Mouse (Mus musculus) stomach, embryonic 14.5 days (tissue): ENCODE data around the gene Creb5. TPM values are rescaled to one million over a fixed set of nuclear protein-coding genes. Genes with fewer than 3 reads are reported as not detected.

Experiments used
- ATAC-seq: fragments of 200-750 bp; cut with Nextera tagmentation; 2 replicates; pipeline ENCODE4 v1.8.0; 2017; ENCODE audit warnings: low read depth, moderate TSS enrichment; ENCODE audit not compliant: insufficient number of reproducible peaks, insufficient read depth, low FRiP score
- H3K27ac ChIP-seq: fragments of 300-500 bp; sonication (generic); 2 replicates; pipeline ENCODE4 v1.5.1; 2014; ENCODE audit warnings: mild to moderate bottlenecking, low read length, moderate library complexity, mixed read lengths
- H3K27me3 ChIP-seq: fragments of 300-500 bp; sonication (generic); 2 replicates; pipeline ENCODE4 v1.6.1; 2014; ENCODE audit warnings: low read length, control low read depth, mixed read lengths; ENCODE audit not compliant: control insufficient read depth, insufficient read depth
- H3K36me3 ChIP-seq: fragments of 300-500 bp; sonication (generic); 2 replicates; pipeline ENCODE4 v1.6.1; 2014; ENCODE audit warnings: mild to moderate bottlenecking, control low read depth, low read length, moderate library complexity, mixed read lengths; ENCODE audit not compliant: control insufficient read depth, insufficient read depth
- H3K4me1 ChIP-seq: fragments of 300-500 bp; sonication (generic); 2 replicates; pipeline ENCODE4 v1.6.1; 2014; ENCODE audit warnings: low read length, control low read depth, mixed read lengths; ENCODE audit not compliant: control insufficient read depth, insufficient read depth
- H3K4me2 ChIP-seq: fragments of 300-500 bp; sonication (generic); replicated peaks from 2 replicates; pipeline ENCODE4 v1.6.1; 2014; ENCODE audit warnings: low read depth, low read length, control low read depth
- H3K4me3 ChIP-seq: fragments of 300-500 bp; sonication (generic); 2 replicates; pipeline ENCODE4 v1.5.1; 2014; ENCODE audit warnings: low read depth, low read length, control low read depth
- H3K9ac ChIP-seq: fragments of 300-500 bp; sonication (generic); replicated peaks from 2 replicates; pipeline ENCODE4 v1.6.1; 2014; ENCODE audit warnings: low read depth, mild to moderate bottlenecking, control low read depth, low read length, moderate library complexity, mixed read lengths
- H3K9me3 ChIP-seq: fragments of 300-500 bp; sonication (generic); 2 replicates; pipeline ENCODE4 v1.6.1; 2016; ENCODE audit warnings: low read depth, low read length, control low read depth; ENCODE audit not compliant: control insufficient read depth
- WGBS: fragments of 180-500 bp; shearing (Covaris S2); extraction: QIAGEN DNeasy Blood & Tissue Kit; methylation state at CpG from one replicate; pipeline ENCODE4 v1.1.7; 2014; 5-methylcytosine and 5-hydroxymethylcytosine counted together
- polyA plus RNA-seq: library from polyadenylated mRNA; unstranded; fragments of >200 nt; fragmentation: Nextera tagmentation; extraction: Ambion mirVana; gene quantifications from 2 replicates; pipeline ENCODE4 v1.2.1, GENCODE M21; 2014

Gene Creb5
- polyA plus RNA-seq, 1 experiment from 2014 or later = 10.2 TPM

DNA sequence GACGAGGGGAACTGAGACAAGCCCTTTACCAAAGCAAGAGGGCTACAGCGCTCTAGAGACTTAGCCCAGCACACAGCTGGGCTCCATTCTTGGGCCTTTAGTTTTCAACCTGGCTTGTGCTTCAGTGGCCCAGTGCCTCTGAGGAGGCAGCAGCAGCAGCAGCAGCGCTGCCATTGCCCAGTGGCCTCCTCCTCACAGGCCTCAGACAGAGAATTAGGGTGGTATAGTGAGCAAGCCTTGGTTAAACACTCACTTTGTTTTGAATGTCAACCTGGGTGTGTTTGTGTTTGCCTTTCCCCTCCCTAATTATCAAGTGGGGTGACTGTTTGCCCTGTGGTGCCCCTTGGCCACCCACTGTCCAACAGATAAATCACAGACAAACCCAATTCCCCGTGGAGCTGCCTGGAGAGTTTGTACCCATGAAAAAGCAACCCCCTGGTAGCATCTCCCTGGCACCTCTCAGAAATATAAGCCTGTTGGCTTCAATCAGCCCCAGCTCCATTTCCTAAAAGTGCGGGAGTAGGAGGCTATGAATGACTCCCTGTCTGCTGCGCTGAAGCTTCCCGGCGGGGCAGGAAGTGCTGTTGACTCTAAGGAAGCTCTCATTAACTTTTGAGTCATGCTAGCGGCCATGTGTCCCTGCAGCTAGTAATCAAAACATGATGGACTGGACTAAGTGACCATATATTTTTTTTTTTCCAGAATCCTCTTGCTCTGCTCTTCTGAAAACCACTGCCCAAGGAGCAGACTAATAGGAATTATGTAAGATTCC is 328.6 kb downstream of the Creb5 start:
- Histone ChIP-seq H3K27ac (no peak overlapping the region), H3K9me3 (no peaks in the 10 kb centered on the region), H3K27me3 (no peaks in the 10 kb centered on the region), H3K4me2 (no peak overlapping the region), H3K36me3 (no peaks in the 10 kb centered on the region), H3K4me3 (no peak overlapping the region), H3K9ac (no peak overlapping the region), H3K4me1 (0 out of 2 replicates have a peak, but pooled peaks cover 5% of the 10 kb centered on the region)
- 45% methylated on average over 9 of the region's 9 CpGs for WGBS
- no peak for ATAC-seq

DNA sequence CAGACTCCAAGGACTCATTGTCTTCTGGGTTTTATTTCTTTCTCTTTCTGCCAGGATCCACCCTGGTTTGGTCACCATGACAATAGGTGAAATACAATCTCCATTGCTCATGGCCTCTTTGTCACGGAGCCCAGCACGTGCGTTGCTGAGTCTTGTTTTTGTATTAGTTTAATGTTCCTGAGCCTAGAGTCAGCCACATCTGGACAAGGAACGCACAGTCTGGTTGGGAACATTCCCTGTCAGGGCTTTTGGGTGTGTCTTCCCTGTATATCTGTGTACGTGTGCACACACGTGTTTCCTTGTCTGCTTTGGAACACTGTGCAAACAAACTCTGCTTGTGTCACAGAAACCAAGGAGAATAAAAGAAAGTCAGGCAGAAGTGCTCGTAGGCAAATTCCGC is 331.1 kb downstream of the Creb5 start:
- WGBS = 69% methylated on average over 8 of the region's 8 CpGs
- H3K4me2 ChIP-seq = no peak overlapping the region
- no peak for ATAC-seq
- 0 out of 2 replicates have a peak, but pooled peaks cover 5% of the 10 kb centered on the region for H3K4me1 ChIP-seq
- H3K9me3 ChIP-seq = no peaks in the 10 kb centered on the region
- H3K27me3 ChIP-seq = no peaks in the 10 kb centered on the region
- no peak overlapping the region for H3K9ac ChIP-seq
- H3K27ac ChIP-seq = no peak overlapping the region
- no peaks in the 10 kb centered on the region for H3K36me3 ChIP-seq
- H3K4me3 ChIP-seq = no peak overlapping the region

DNA sequence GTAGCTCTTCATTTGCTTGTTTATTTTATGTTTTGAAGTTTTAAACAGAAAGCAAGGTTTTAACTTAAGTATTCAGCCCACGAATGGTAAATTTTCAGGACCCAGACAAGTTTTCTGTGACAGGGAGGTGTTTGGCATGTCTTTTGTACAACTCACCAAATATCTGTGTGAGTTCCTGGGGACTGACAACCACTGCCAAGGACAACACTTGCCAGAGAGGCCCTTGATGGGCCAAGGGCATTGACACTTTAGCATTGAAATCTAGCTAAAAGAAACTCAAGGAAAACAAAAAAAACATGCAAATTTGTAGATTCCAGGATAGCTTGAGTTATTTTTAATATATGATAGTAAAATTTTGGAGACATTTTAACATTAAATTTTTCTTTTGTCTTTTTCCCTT is 332.6 kb downstream of the Creb5 start:
- Histone ChIP-seq H3K9ac (no peak overlapping the region), H3K4me1 (0 out of 2 replicates have a peak, but pooled peaks cover 5% of the 10 kb centered on the region), H3K4me3 (no peak overlapping the region), H3K36me3 (no peaks in the 10 kb centered on the region), H3K27ac (no peak overlapping the region), H3K9me3 (no peaks in the 10 kb centered on the region), H3K27me3 (no peaks in the 10 kb centered on the region), H3K4me2 (no peak overlapping the region)
- ATAC-seq = no peak
- 67% methylated on average over 1 of the region's 1 CpGs for WGBS

DNA sequence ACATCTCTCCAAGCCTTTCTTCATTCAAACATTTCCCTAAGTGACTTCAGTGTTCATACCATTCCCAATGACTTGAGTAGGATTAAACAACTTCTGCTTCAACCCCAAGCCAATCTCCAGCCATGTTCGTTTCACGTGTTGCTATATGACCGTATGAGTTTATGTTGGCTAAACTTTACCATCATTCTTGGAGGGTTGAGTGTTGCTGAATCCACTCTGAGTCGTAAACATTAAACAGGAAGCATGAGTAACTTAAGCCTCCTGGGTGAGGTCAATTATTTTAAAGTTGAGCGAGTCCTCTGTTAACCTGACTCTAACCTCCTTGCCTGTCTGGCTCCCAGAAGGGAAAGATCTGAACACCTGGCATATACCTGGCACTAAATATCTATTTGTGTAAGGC is 334.2 kb downstream of the Creb5 start:
- H3K9me3 ChIP-seq = no peaks in the 10 kb centered on the region
- whole genome bisulfite sequencing = 56% methylated on average over 5 of the region's 5 CpGs
- no peaks in the 10 kb centered on the region for H3K4me1 ChIP-seq
- H3K4me3 ChIP-seq = no peak overlapping the region
- ATAC-seq = no peak
- H3K27me3 ChIP-seq = no peaks in the 10 kb centered on the region
- H3K4me2 ChIP-seq = no peak overlapping the region
- no peak overlapping the region for H3K27ac ChIP-seq
- H3K9ac ChIP-seq = no peak overlapping the region
- no peaks in the 10 kb centered on the region for H3K36me3 ChIP-seq

DNA sequence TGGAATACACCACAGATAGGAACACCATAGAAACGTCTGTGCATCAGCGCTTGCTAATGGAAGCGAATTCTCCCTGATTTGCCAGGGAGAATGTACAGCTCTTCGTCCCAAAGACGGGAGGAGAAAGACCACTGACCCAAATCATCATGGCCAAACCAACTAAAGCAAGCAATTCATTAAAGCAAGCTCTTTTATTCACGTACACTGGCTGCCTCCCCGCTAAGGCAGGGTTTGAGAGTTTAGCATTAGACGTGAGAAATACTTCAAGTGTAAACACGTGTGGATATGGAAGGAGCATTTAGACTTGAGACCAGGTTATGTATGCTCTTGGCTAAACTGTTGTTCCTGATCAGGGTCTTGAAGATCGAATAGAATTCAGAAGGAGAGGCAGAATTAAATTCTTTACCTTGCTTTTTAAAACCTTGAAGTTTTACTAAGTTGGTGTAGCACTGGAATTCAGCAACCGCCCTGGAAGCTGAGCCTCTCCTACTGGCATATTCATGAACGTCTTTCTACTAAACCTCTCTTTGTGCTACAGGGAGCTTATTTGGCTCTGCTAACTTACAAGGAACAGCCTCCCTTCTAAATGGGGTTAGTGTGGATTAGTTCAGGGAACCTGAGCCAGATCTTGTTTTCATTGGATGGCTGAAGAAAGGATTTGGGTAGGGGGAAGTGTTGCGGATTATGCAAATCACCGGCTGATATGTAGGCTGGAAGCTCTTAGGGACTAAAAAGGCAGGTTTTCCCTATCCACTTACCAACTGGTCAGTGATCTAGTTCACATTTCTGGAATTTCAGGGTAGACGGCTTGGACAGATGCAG is 337.6 kb downstream of the Creb5 start:
- Histone ChIP-seq H3K9ac (no peak overlapping the region), H3K36me3 (no peaks in the 10 kb centered on the region), H3K4me2 (no peak overlapping the region), H3K27me3 (no peaks in the 10 kb centered on the region), H3K4me1 (no peaks in the 10 kb centered on the region), H3K9me3 (no peaks in the 10 kb centered on the region), H3K27ac (no peak overlapping the region), H3K4me3 (no peak overlapping the region)
- 62% methylated on average over 15 of the region's 15 CpGs for WGBS
- ATAC-seq = no peak

DNA sequence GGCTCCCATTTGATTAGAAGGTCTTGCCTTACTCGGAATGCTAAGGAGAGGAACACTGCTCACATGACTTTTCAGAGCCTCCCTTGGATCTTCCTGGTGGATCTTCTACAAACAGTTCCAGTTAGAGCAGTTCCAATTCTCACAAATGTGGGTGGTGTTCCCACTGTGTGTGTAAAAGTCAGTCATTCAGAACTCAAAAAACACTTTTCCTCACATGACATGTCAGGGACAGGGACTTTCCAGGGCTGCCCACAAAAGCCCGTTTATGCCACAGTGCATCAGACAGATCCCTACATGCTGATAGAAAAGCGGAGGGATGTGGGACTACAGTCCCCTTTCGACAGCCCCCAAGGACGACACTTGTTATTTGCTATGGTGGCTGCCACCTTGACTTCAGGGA is 339.0 kb downstream of the Creb5 start:
- Histone ChIP-seq H3K4me2 (no peak overlapping the region), H3K27ac (no peak overlapping the region), H3K27me3 (no peaks in the 10 kb centered on the region), H3K9ac (no peak overlapping the region), H3K4me1 (no peaks in the 10 kb centered on the region), H3K4me3 (no peak overlapping the region), H3K9me3 (no peaks in the 10 kb centered on the region), H3K36me3 (no peaks in the 10 kb centered on the region)
- ATAC-seq = no peak
- WGBS = 88% methylated on average over 5 of the region's 5 CpGs

DNA sequence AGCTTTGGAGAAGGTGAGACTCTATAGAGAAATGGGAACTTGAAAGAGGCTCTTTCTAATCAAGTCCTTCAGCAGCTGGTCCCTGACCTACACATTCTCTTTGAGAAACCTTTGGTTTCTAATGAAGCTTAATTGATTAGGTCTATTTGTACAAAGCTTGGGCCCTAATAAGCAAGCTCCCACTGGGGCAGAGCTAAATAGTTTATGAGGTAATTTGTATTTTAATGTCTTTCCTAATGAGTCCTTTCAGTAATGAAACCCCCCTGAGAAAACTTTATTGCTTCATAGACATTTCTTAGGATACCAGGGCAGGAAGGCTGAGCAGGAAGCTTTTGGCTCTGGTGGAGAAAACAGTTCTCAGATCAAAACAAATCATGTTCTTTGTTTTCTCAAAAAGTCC is 341.6 kb downstream of the Creb5 start:
- no peak for ATAC-seq
- H3K27ac ChIP-seq = no peak overlapping the region
- no peak overlapping the region for H3K9ac ChIP-seq
- H3K4me1 ChIP-seq = no peaks in the 10 kb centered on the region
- no peak overlapping the region for H3K4me2 ChIP-seq
- H3K9me3 ChIP-seq = no peaks in the 10 kb centered on the region
- no peak overlapping the region for H3K4me3 ChIP-seq
- H3K36me3 ChIP-seq = no peaks in the 10 kb centered on the region
- H3K27me3 ChIP-seq = no peaks in the 10 kb centered on the region

DNA sequence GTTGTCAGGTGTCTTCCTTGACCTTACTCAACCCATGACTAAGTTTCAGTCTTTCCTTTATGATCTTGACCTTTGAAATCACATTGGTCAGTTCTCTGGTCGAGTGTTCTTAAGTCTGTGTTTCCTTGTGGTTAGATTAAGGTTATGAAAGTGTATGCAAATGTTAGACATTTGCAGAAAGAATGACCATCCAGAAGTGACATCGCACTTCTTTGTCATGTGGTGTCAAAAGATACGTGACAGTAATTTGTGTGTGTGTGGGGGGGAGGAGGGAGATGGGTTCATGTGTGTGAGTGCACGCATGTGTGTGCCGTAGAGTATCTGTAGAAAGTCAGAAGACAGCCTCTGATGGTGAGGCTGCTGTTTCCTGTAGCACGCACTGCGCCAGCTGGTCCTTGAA is 348.4 kb downstream of the Creb5 start:
- Histone ChIP-seq H3K4me2 (no peak overlapping the region), H3K27ac (no peak overlapping the region), H3K9ac (no peak overlapping the region), H3K27me3 (no peaks in the 10 kb centered on the region), H3K4me1 (0 out of 2 replicates have a peak, but pooled peaks cover 2% of the 10 kb centered on the region), H3K36me3 (no peaks in the 10 kb centered on the region), H3K9me3 (no peaks in the 10 kb centered on the region), H3K4me3 (no peak overlapping the region)
- WGBS = 90% methylated on average over 7 of the region's 7 CpGs
- ATAC-seq = no peak
